Mouse (Mus musculus) midbrain, embryonic 16.5 days (tissue): Measurements from ENCODE around the gene Dusp5. TPM values are rescaled to one million over a fixed set of nuclear protein-coding genes. Genes with fewer than 3 reads are reported as not detected.

ENCODE experiments used
- ATAC-seq: fragments of 200-750 bp; cut with Nextera tagmentation; 2 replicates; pipeline ENCODE4 v1.8.0; 2017; ENCODE audit warnings: moderate TSS enrichment
- H3K27ac ChIP-seq: fragments of 300-500 bp; sonication (generic); 2 replicates; pipeline ENCODE4 v1.5.1; 2014; ENCODE audit warnings: mild to moderate bottlenecking, low read length, mixed read lengths
- H3K27me3 ChIP-seq: fragments of 300-500 bp; sonication (generic); 2 replicates; pipeline ENCODE4 v1.6.1; 2014; ENCODE audit warnings: low read depth, low read length, mixed read lengths; ENCODE audit not compliant: control insufficient read depth, insufficient read depth
- H3K36me3 ChIP-seq: fragments of 300-500 bp; sonication (generic); 2 replicates; pipeline ENCODE4 v1.6.1; 2014; ENCODE audit warnings: mild to moderate bottlenecking, low read length, moderate library complexity, mixed read lengths; ENCODE audit not compliant: control insufficient read depth, insufficient read depth
- H3K4me1 ChIP-seq: fragments of 300-500 bp; sonication (generic); 2 replicates; pipeline ENCODE4 v1.6.1; 2014; ENCODE audit warnings: mild to moderate bottlenecking, low read length, mixed read lengths; ENCODE audit not compliant: control insufficient read depth, insufficient read depth
- H3K4me2 ChIP-seq: fragments of 300-500 bp; sonication (generic); 2 replicates; pipeline ENCODE4 v1.6.1; 2014; ENCODE audit warnings: mild to moderate bottlenecking, low read length, mixed read lengths
- H3K4me3 ChIP-seq: fragments of 300-500 bp; sonication (generic); 2 replicates; pipeline ENCODE4 v1.5.1; 2014; ENCODE audit warnings: low read depth, mild to moderate bottlenecking, low read length, moderate library complexity, mixed read lengths
- H3K9ac ChIP-seq: fragments of 300-500 bp; sonication (generic); 2 replicates; pipeline ENCODE4 v1.6.1; 2014; ENCODE audit warnings: low read depth, low read length, mixed read lengths
- H3K9me3 ChIP-seq: fragments of 300-500 bp; sonication (generic); replicated peaks from 2 replicates; pipeline ENCODE4 v1.6.1; 2014; ENCODE audit warnings: mild to moderate bottlenecking, low read length, mixed read lengths; ENCODE audit not compliant: control insufficient read depth, poor library complexity, severe bottlenecking
- WGBS: fragments of 180-500 bp; shearing (Covaris S2); extraction: QIAGEN DNeasy Blood & Tissue Kit; methylation state at CpG from one replicate; pipeline ENCODE4 v1.1.7; 2014; 5-methylcytosine and 5-hydroxymethylcytosine counted together
- polyA plus RNA-seq: library from polyadenylated mRNA; unstranded; fragments of >200 nt; fragmentation: Nextera tagmentation; extraction: Ambion mirVana; gene quantifications from 2 replicates; pipeline ENCODE4 v1.2.1, GENCODE M21; 2015

The Dusp5 gene
- polyA plus RNA-seq, 1 experiment from 2014 or later = 2.2 TPM

DNA sequence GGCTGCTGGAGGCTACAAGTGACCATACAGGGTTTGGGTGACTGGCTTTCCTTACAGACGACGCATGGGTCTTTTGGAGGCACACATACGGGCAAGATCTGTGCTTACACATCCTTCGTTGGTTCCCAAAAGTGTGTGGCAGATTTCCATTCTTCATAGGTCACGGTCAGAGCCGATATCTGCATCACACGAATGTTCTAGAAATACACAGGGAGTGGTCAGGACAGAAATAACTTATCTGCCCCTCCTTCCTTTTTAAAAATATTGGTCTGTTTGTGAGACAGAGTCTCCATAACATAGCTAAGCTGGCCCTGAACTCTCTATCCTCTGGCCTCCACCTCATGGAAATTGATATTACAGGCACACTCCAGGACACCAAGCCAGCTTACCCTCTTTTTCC is 24.7 kb upstream of the Dusp5 start:
- Histone ChIP-seq H3K9me3 (no peaks in the 10 kb centered on the region), H3K9ac (no peak overlapping the region), H3K27me3 (no peaks in the 10 kb centered on the region), H3K4me3 (no peak overlapping the region), H3K27ac (no peak overlapping the region), H3K36me3 (no peaks in the 10 kb centered on the region), H3K4me1 (no peaks in the 10 kb centered on the region), H3K4me2 (no peak overlapping the region)
- no peak for ATAC-seq
- WGBS = 92% methylated on average over 7 of the region's 7 CpGs

- no peak overlapping the region for H3K27ac ChIP-seq
- H3K36me3 ChIP-seq = no peaks in the 10 kb centered on the region
- H3K4me3 ChIP-seq = no peak overlapping the region
- WGBS = 82% methylated on average over 10 of the region's 10 CpGs
- no peaks in the 10 kb centered on the region for H3K4me1 ChIP-seq
- no peak overlapping the region for H3K9ac ChIP-seq
- H3K27me3 ChIP-seq = no peaks in the 10 kb centered on the region
- no peak overlapping the region for H3K4me2 ChIP-seq
- no peak for ATAC-seq
- no peaks in the 10 kb centered on the region for H3K9me3 ChIP-seq
Measured at GRCm38 (mm10) chr19:53505728-53506127, 23.2 kb upstream of the Dusp5 start.

DNA sequence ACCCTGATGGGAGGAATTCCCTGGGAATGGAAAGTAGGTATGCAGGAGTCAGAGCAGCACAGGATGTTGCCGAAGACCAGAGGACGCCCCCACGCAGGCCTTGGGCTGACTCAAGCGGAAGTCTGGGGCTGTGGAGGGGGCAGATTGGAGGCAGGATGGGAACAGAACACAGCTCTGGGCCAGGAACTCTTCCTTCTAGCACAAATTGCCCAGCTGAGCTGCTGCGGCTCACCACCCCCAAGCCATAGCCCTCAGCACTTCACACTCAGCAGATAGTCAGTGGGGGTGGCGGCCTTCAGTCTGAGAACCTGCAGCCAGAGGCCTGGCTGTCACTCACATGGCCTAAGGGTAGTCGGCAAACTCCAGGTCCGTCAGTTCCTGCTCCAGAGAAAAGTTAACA is 21.4 kb upstream of the Dusp5 start:
- no peak overlapping the region for H3K4me3 ChIP-seq
- no peak overlapping the region for H3K4me2 ChIP-seq
- no peaks in the 10 kb centered on the region for H3K9me3 ChIP-seq
- H3K36me3 ChIP-seq = no peaks in the 10 kb centered on the region
- no peak overlapping the region for H3K9ac ChIP-seq
- no peaks in the 10 kb centered on the region for H3K4me1 ChIP-seq
- no peaks in the 10 kb centered on the region for H3K27me3 ChIP-seq
- no peak for ATAC-seq
- no peak overlapping the region for H3K27ac ChIP-seq
- 73% methylated on average over 8 of the region's 8 CpGs for WGBS

GRCm38 (mm10) chr19:53511244-53511934 is 17.5 kb upstream of the Dusp5 start:
- Histone ChIP-seq H3K4me1 (no peaks in the 10 kb centered on the region), H3K9ac (no peak overlapping the region), H3K27me3 (no peaks in the 10 kb centered on the region), H3K9me3 (no peaks in the 10 kb centered on the region), H3K27ac (no peak overlapping the region), H3K36me3 (no peaks in the 10 kb centered on the region), H3K4me2 (no peak overlapping the region), H3K4me3 (no peak overlapping the region)
- ATAC-seq = no peak
- WGBS = 86% methylated on average over 13 of the region's 13 CpGs

DNA sequence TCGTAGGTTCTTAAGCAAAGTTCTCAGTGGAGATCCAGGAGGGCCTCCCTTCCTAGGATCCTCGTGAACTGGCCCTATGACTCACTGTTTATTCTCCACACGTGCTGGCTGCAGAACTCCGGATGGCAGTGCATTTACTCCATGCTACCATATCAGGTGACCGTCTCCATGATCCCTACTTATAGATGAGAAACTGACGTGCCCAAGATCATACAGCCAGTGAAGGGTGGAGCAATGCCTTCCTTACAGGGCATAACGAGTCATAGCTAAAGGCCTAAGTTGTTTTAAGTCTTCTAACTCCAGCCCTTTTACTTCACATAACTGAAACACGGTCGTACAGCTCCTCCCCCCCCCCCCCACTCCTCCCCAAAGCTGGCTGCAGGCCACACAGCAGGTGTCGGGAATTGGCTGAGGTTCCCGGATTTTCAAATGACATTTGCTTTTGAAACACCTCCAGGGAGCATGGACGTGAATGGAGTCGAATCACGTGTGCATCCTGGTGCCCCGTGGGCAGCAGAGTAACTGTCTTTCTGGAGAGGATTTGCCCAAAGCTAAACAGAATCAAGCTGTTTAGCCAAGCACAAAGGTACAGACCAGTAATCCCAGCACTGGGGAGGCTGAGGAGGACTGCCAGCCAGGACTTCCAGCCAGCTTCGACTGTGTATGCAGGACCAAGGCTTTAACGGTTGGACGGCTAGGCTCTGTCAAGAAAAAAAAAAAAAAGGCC is 11.4 kb upstream of the Dusp5 start:
- Histone ChIP-seq H3K9ac (no peak overlapping the region), H3K4me2 (no peak overlapping the region), H3K27ac (no peak overlapping the region), H3K27me3 (no peaks in the 10 kb centered on the region; the same call in 1 of the 2 replicates), H3K9me3 (no peaks in the 10 kb centered on the region), H3K4me1 (no peaks in the 10 kb centered on the region), H3K4me3 (no peak overlapping the region), H3K36me3 (no peaks in the 10 kb centered on the region)
- ATAC-seq = peak; percentile 76
- WGBS = 19% methylated on average over 18 of the region's 18 CpGs

- Histone ChIP-seq H3K9me3 (no peaks in the 10 kb centered on the region), H3K27me3 (no peaks in the 10 kb centered on the region; the same call in 1 of the 2 replicates), H3K9ac (no peak overlapping the region), H3K4me1 (no peaks in the 10 kb centered on the region), H3K4me3 (no peak overlapping the region), H3K27ac (no peak overlapping the region), H3K4me2 (no peak overlapping the region), H3K36me3 (no peaks in the 10 kb centered on the region)
- ATAC-seq = no peak
- WGBS = 93% methylated on average over 8 of the region's 8 CpGs
Measured at GRCm38 (mm10) chr19:53519549-53519948, 9.4 kb upstream of the Dusp5 start.

DNA sequence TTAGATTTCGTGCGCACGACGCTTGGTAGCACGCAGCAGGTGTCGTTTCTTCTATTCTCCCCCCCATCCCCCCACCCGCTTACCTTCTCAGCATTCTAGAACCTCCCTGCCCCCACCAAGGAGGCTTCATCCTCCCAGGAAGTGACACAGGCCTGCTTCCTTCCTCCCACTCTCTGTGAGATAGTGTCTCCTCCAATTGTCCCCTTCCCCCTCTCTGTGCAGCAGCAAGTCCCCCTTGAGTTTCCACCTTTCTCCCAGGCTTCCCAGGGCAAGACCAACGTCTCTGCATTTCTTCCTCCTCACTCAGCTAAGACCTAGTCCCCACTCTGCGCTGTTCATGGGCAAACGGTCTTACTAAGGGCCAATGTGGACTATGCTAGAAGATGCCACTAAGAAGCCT is 8.9 kb upstream of the Dusp5 start:
- Histone ChIP-seq H3K27me3 (no peaks in the 10 kb centered on the region; the same call in 1 of the 2 replicates), H3K9me3 (no peaks in the 10 kb centered on the region), H3K27ac (no peak overlapping the region), H3K36me3 (no peaks in the 10 kb centered on the region), H3K4me3 (no peak overlapping the region), H3K4me1 (no peaks in the 10 kb centered on the region), H3K4me2 (no peak overlapping the region), H3K9ac (no peak overlapping the region)
- WGBS = 86% methylated on average over 10 of the region's 10 CpGs
- no peak for ATAC-seq

GRCm38 (mm10) chr19:53521137-53521795 is 7.6 kb upstream of the Dusp5 start:
- no peak for ATAC-seq
- H3K4me3 ChIP-seq = no peak overlapping the region
- no peaks in the 10 kb centered on the region for H3K4me1 ChIP-seq
- no peak overlapping the region for H3K27ac ChIP-seq
- H3K9ac ChIP-seq = no peak overlapping the region
- H3K27me3 ChIP-seq = no peaks in the 10 kb centered on the region; the same call in 1 of the 2 replicates
- no peaks in the 10 kb centered on the region for H3K9me3 ChIP-seq
- H3K36me3 ChIP-seq = no peaks in the 10 kb centered on the region
- 48% methylated on average over 11 of the region's 11 CpGs for WGBS
- no peak overlapping the region for H3K4me2 ChIP-seq

GRCm38 (mm10) chr19:53527480-53527879 is 1.4 kb upstream of the Dusp5 start:
- no peak overlapping the region for H3K27ac ChIP-seq
- WGBS = 19% methylated on average over 10 of the region's 10 CpGs
- no peaks in the 10 kb centered on the region for H3K36me3 ChIP-seq
- H3K9me3 ChIP-seq = no peaks in the 10 kb centered on the region
- H3K4me2 ChIP-seq = no peak overlapping the region
- ATAC-seq = no peak
- peaks cover 14% of the 10 kb centered on the region for H3K4me1 ChIP-seq
- H3K4me3 ChIP-seq = no peak overlapping the region
- no peak overlapping the region for H3K9ac ChIP-seq
- H3K27me3 ChIP-seq = peaks cover 23% of the 10 kb centered on the region
